Mouse (Mus musculus) liver, postnatal 0 days (tissue): ENCODE measurements around the gene Prickle2. TPM values are rescaled to one million over a fixed set of nuclear protein-coding genes. Genes with fewer than 3 reads are reported as not detected.

Experiments used
- ATAC-seq: fragments of 200-750 bp; cut with Nextera tagmentation; 2 replicates; pipeline ENCODE4 v1.8.0; 2017; ENCODE audit warnings: mild to moderate bottlenecking, moderate library complexity
- DNase-seq: peaks from one replicate; pipeline ENCODE4 v3.0.0-alpha.2; 2016
- H3K27ac ChIP-seq: fragments of 300-500 bp; sonication (generic); 2 replicates; pipeline ENCODE4 v1.5.1; 2014; ENCODE audit warnings: antibody characterized with exemption, moderate library complexity, mild to moderate bottlenecking, low read depth
- H3K27me3 ChIP-seq: fragments of 300-500 bp; sonication (generic); 2 replicates; pipeline ENCODE4 v1.6.1; 2014; ENCODE audit warnings: low read length, control low read depth, mixed read lengths; ENCODE audit not compliant: insufficient read depth
- H3K36me3 ChIP-seq: fragments of 300-500 bp; sonication (generic); replicated peaks from 2 replicates; pipeline ENCODE4 v1.6.1; 2014; ENCODE audit warnings: mild to moderate bottlenecking, control low read depth, low read length, moderate library complexity, mixed read lengths; ENCODE audit not compliant: insufficient read depth
- H3K4me1 ChIP-seq: fragments of 300-500 bp; sonication (generic); 2 replicates; pipeline ENCODE4 v1.6.1; 2014; ENCODE audit warnings: antibody characterized with exemption, mild to moderate bottlenecking, control low read depth; ENCODE audit not compliant: insufficient read depth
- H3K4me2 ChIP-seq: fragments of 300-500 bp; sonication (generic); 2 replicates; pipeline ENCODE4 v1.6.1; 2014; ENCODE audit warnings: low read depth, mild to moderate bottlenecking, low read length, moderate library complexity, mixed read lengths
- H3K4me3 ChIP-seq: fragments of 300-500 bp; sonication (generic); 2 replicates; pipeline ENCODE4 v1.5.1; 2014; ENCODE audit warnings: low read depth, low read length
- H3K9ac ChIP-seq: fragments of 300-500 bp; sonication (generic); replicated peaks from 2 replicates; pipeline ENCODE4 v1.6.1; 2014; ENCODE audit warnings: mild to moderate bottlenecking, moderate library complexity
- H3K9me3 ChIP-seq: fragments of 300-500 bp; sonication (generic); 2 replicates; pipeline ENCODE4 v1.6.1; 2016; ENCODE audit warnings: mild to moderate bottlenecking, control low read depth, low read length, mixed read lengths
- CTCF ChIP-seq: sonication (generic); IDR thresholded peaks from 2 replicates; pipeline ENCODE4 v1.5.1; 2016; ENCODE audit warnings: antibody characterized with exemption, low read depth
- EP300 ChIP-seq: IDR thresholded peaks from 2 replicates; pipeline ENCODE4 v1.6.1; 2016; ENCODE audit warnings: antibody characterized with exemption, low read depth, mild to moderate bottlenecking
- WGBS: fragments of 180-500 bp; shearing (Covaris S2); extraction: QIAGEN DNeasy Blood & Tissue Kit; methylation state at CpG from one replicate; pipeline ENCODE4 v1.1.7; 2014; ENCODE audit not compliant: insufficient replicate concordance; 5-methylcytosine and 5-hydroxymethylcytosine counted together
- polyA plus RNA-seq: library from polyadenylated mRNA; unstranded; fragments of >200 nt; fragmentation: Nextera tagmentation; extraction: Ambion mirVana; gene quantifications from 2 replicates; pipeline ENCODE4 v1.2.1, GENCODE M21; 2015

Prickle2 gene
- polyA plus RNA-seq, 1 experiment from 2014 or later = 0.28 TPM

DNA sequence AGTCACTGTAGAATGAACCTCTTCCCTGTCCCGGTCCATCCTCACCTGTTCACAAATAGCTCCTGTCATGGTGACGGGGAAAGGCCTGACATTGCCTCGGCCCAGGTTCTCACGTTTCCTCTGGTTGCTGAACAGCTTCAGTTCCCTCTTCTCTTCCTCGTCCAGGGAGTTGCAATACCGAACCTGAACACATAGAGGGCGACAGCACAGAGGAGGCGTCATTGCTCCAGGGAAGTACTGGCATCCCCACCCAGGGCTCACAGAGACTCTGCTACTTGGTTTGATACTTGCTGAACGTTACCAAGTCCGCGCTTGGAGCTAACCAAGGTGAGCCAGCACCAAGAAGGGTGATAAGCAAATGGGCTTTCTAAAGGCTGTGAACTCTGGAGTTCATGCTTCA, 283.7 kb downstream of the Prickle2 start:
- H3K27ac ChIP-seq = no peak overlapping the region
- H3K4me3 ChIP-seq = no peak overlapping the region
- H3K27me3 ChIP-seq = no peaks in the 10 kb centered on the region
- DNase-seq (peak; percentile 20), ATAC-seq (no peak)
- no peak overlapping the region for H3K4me2 ChIP-seq
- 38% methylated on average over 11 of the region's 11 CpGs for WGBS
- no peaks in the 10 kb centered on the region for H3K9me3 ChIP-seq
- H3K4me1 ChIP-seq = no peaks in the 10 kb centered on the region
- no peaks in the 10 kb centered on the region for H3K36me3 ChIP-seq
- no peak overlapping the region for H3K9ac ChIP-seq
- peak; percentile 59 for TF ChIP-seq CTCF
- TF ChIP-seq EP300 = no peak

DNA sequence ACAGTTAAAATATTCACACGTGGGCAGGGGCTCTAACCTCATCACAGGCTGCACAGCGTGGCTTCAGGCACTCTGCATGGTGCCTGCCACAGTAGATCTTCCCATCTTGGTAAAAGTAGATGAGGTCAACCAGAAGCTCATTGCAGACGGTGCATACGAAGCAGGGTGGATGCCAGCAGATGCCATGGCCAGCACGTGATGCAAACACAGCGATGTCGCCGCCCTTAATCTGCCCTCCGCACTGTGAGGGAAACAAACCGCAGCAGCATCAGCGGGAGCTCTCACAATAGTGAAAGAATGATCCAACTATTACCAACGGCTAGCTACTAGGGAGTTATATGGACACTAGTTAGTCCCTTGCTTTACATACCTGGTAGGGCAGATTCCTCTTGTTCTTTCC, 285.8 kb downstream of the Prickle2 start:
- Histone ChIP-seq H3K9me3 (no peaks in the 10 kb centered on the region), H3K9ac (no peak overlapping the region), H3K4me2 (no peak overlapping the region), H3K27ac (no peak overlapping the region), H3K4me1 (no peaks in the 10 kb centered on the region), H3K27me3 (no peaks in the 10 kb centered on the region), H3K4me3 (no peak overlapping the region), H3K36me3 (no peaks in the 10 kb centered on the region)
- TF ChIP-seq EP300 = no peak
- TF ChIP-seq CTCF = no peak
- ATAC-seq (no peak), DNase-seq (no peak)
- 87% methylated on average over 12 of the region's 12 CpGs for WGBS

DNA sequence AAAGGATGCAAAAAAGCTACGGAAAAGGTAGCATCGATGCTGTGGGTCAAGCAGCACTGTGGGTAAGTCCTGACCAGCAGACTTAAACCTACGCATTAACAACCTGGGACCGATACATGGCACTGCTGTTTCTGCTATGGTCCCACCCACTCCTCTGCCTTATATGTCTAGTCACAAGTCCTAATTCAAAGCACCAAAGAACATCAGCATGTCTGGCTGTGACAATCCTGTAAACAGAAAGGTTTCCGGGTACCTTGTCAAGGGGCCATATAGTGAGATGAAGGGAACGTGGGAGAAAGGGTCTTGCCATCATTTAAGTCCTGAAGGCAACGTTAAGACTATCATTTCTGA, 290.6 kb downstream of the Prickle2 start:
- Histone ChIP-seq H3K4me2 (no peak overlapping the region), H3K4me1 (no peaks in the 10 kb centered on the region), H3K36me3 (no peaks in the 10 kb centered on the region), H3K27ac (no peak overlapping the region), H3K9me3 (no peaks in the 10 kb centered on the region), H3K27me3 (no peaks in the 10 kb centered on the region), H3K4me3 (no peak overlapping the region), H3K9ac (no peak overlapping the region)
- WGBS = 75% methylated on average over 7 of the region's 7 CpGs
- ATAC-seq (no peak), DNase-seq (no peak)
- TF ChIP-seq CTCF (no peak), EP300 (no peak)

DNA sequence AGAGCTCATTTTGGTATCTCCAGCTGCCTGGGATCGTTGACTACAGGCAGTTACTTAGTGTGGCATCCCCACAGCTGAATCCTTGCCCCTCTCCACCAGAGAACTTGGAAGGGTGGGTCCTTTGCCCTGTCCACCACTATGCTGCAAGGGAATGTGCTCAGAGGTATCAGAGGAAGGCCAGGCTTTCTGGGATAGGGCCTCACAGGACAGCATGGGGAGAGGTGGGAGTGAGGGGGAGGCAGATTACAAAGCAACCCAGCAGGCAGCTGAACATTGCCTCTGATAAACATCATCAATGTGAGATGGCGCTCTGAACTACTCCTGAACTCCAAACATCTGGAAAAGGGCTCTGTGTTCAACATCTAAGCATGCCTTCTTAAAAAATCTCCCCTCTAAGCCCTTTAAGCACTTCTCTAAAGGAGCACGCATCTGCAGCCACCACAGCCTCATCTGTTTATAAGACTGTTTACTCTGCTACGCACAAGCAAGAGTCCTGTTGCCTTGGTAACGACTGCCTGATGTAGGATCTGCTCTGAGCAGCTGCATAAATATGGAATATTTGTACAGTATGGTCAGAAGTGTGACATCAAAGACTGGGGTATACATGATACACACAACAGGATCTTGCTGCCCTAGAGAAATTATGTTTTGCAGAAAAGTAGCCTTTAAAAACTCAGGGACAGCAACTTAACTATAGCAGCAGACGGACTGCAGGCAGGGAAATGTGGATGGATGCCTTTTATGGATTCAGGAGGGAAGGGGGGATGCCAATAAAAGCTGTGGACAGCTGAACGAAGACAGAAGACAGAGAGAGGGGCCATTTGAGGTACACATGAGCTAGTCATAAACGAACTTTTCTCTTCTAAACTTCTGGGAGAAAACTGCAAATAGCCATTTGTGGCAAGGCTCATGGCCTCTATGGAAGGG, 291.2 kb downstream of the Prickle2 start:
- no peak for TF ChIP-seq EP300
- no peak for TF ChIP-seq CTCF
- Histone ChIP-seq H3K9ac (no peak overlapping the region), H3K9me3 (no peaks in the 10 kb centered on the region), H3K4me3 (no peak overlapping the region), H3K27ac (no peak overlapping the region), H3K36me3 (no peaks in the 10 kb centered on the region), H3K4me1 (no peaks in the 10 kb centered on the region), H3K4me2 (no peak overlapping the region), H3K27me3 (no peaks in the 10 kb centered on the region)
- WGBS = 58% methylated on average over 8 of the region's 8 CpGs
- no peak for ATAC-seq
- no peak for DNase-seq

DNA sequence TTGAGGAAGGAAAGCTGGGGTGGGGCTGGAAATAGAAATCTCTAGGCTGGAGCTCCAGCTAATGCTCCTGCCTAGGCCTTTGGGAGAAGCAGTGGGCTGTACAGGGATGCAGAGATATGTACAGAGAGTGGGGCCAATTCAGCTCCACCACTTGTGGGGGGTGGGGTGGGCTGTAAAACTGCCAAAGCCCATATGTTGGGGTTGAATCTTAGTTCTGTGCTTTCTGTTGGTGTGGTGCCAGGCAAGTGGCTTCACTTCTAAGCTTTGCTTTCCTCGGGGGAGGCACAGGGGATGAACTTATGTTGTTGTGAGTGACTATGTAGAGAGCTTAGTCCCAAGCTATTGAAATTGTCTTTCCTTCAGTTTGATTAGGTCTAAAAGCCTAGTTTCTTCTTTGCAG, 292.0 kb downstream of the Prickle2 start:
- Histone ChIP-seq H3K27ac (no peak overlapping the region), H3K36me3 (no peaks in the 10 kb centered on the region), H3K4me1 (no peaks in the 10 kb centered on the region), H3K4me3 (no peak overlapping the region), H3K27me3 (no peaks in the 10 kb centered on the region), H3K9me3 (no peaks in the 10 kb centered on the region), H3K9ac (no peak overlapping the region), H3K4me2 (no peak overlapping the region)
- 67% methylated on average over 1 of the region's 1 CpGs for WGBS
- no peak for DNase-seq
- ATAC-seq = no peak
- TF ChIP-seq CTCF (no peak), EP300 (no peak)

DNA sequence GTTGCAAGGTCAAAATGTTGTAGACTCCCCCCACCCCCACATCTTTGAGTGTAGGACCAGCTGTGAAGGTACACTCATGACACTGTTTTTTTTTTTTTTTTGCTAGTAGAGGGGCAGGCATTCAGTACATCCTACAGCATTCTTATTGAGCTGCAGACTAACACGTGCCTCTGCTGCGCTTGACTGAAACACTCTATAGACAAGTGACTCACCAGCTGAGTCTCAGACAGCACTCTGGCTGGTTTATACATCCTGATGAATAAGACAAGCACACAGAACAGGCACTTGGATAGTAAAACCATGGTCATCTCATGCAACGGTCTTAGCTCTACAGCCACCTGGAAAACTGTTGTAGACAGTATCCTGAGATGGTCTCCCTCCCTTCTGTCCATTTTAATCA, 296.2 kb downstream of the Prickle2 start:
- 81% methylated on average over 3 of the region's 3 CpGs for WGBS

More for the DNA sequence above, 296.2 kb downstream of the Prickle2 start:
- Histone ChIP-seq H3K9ac (no peak overlapping the region), H3K27me3 (no peaks in the 10 kb centered on the region), H3K4me3 (no peak overlapping the region), H3K4me1 (no peaks in the 10 kb centered on the region), H3K9me3 (no peaks in the 10 kb centered on the region), H3K27ac (no peak overlapping the region), H3K36me3 (no peaks in the 10 kb centered on the region), H3K4me2 (no peak overlapping the region)
- TF ChIP-seq EP300 = no peak
- no peak for TF ChIP-seq CTCF
- no peak for DNase-seq
- no peak for ATAC-seq
